Mouse (Mus musculus) ES-Bruce4 (cell line): ENCODE measurements around the gene Slc4a5.

Source experiments
- CTCF ChIP-seq: IDR thresholded peaks from one replicate; pipeline ENCODE4 v1.8.1; 2011; ENCODE audit warnings: low read depth, low read length
- POLR2A ChIP-seq: IDR thresholded peaks from one replicate; pipeline ENCODE4 v1.8.1; 2011; ENCODE audit warnings: low read length; ENCODE audit not compliant: insufficient read depth

- TF ChIP-seq POLR2A (no peak), CTCF (no peak)
Observed at GRCm38 (mm10) chr6:83265653-83266052, 46.0 kb downstream of the Slc4a5 start.
